Mouse (Mus musculus) forebrain, embryonic 15.5 days (tissue): ENCODE measurements around the gene Slc24a3. TPM values are rescaled to one million over a fixed set of nuclear protein-coding genes. Genes with fewer than 3 reads are reported as not detected.

Source experiments
- ATAC-seq: fragments of 200-750 bp; cut with Nextera tagmentation; replicated peaks from 2 replicates; pipeline ENCODE4 v1.8.0; 2017; ENCODE audit warnings: mild to moderate bottlenecking, moderate TSS enrichment, moderate library complexity
- H3K27ac ChIP-seq: fragments of 300-500 bp; sonication (generic); replicated peaks from 2 replicates; pipeline ENCODE4 v1.5.1; 2015; ENCODE audit warnings: mild to moderate bottlenecking, inconsistent platforms
- H3K27me3 ChIP-seq: fragments of 300-500 bp; sonication (generic); 2 replicates; pipeline ENCODE4 v1.6.1; 2015; ENCODE audit warnings: inconsistent platforms
- H3K36me3 ChIP-seq: fragments of 300-500 bp; sonication (generic); 2 replicates; pipeline ENCODE4 v1.6.1; 2015; ENCODE audit warnings: mild to moderate bottlenecking, inconsistent platforms
- H3K4me1 ChIP-seq: fragments of 300-500 bp; sonication (generic); 2 replicates; pipeline ENCODE4 v1.6.1; 2015; ENCODE audit warnings: inconsistent platforms
- H3K4me2 ChIP-seq: fragments of 300-500 bp; sonication (generic); replicated peaks from 2 replicates; pipeline ENCODE4 v1.6.1; 2015; ENCODE audit warnings: mild to moderate bottlenecking, inconsistent platforms
- H3K4me3 ChIP-seq: fragments of 300-500 bp; sonication (generic); 2 replicates; pipeline ENCODE4 v1.5.1; 2015; ENCODE audit warnings: mild to moderate bottlenecking, inconsistent platforms
- H3K9ac ChIP-seq: fragments of 300-500 bp; sonication (generic); replicated peaks from 2 replicates; pipeline ENCODE4 v1.6.1; 2015; ENCODE audit warnings: mild to moderate bottlenecking, inconsistent platforms
- H3K9me3 ChIP-seq: fragments of 300-500 bp; sonication (generic); 2 replicates; pipeline ENCODE4 v1.6.1; 2016; ENCODE audit warnings: inconsistent platforms
- WGBS: fragments of 180-500 bp; shearing (Covaris S2); methylation state at CpG from one replicate; pipeline ENCODE4 v1.1.7; 2015; ENCODE audit warnings: mixed read lengths; 5-methylcytosine and 5-hydroxymethylcytosine counted together
- polyA plus RNA-seq: library from polyadenylated mRNA; unstranded; fragments of >200 nt; fragmentation: Nextera tagmentation; extraction: Ambion mirVana; gene quantifications from 2 replicates; pipeline ENCODE4 v1.2.1, GENCODE M21; 2015

Gene Slc24a3
- polyA plus RNA-seq, 1 experiment from 2014 or later, result 5.9 TPM

DNA sequence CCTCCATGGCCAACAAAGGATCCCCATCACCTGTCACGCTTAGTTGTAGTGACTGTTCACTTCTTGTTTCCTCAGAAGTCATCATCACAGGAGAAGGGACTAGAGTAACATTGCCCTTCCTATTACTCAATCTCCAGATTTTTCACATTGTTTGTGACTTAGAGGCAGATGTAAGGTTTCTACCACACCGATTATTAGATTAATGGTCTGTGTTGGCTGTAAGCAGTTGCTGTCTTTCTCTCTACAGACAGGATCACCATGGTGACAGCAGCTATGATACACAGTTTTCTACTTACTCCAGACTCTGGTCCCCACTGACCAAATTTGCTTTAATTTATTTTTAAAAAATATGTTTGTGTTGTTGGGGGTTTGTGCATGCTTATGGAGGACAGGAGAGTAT lies 90.3 kb downstream of the Slc24a3 start:
- H3K36me3 ChIP-seq, result no peaks in the 10 kb centered on the region
- H3K9ac ChIP-seq, result no peak overlapping the region
- H3K4me2 ChIP-seq, result no peak overlapping the region
- ATAC-seq, result no peak
- no peaks in the 10 kb centered on the region for H3K27me3 ChIP-seq
- 91% methylated on average over 2 of the region's 2 CpGs for WGBS
- no peak overlapping the region for H3K27ac ChIP-seq
- H3K9me3 ChIP-seq, result no peaks in the 10 kb centered on the region
- H3K4me3 ChIP-seq, result no peak overlapping the region
- no peaks in the 10 kb centered on the region for H3K4me1 ChIP-seq

DNA sequence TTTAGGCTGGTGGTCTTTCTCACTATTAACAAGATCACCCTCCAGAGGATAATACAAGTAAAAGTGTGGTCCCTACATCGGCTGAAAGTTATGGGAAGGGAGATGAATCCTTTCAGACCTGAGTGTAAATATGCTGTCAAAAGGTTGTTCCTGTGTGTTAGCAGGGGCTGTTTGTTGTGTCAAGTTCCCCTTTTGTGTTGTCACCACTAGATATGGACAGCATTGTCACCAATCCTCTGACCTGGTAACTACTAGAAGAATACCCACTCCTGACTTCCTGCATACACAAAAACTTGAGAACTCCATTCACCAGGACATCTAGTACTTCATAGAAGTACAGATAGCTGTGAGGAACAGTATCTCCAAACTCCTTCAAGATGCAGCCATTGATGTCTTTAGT lies 93.0 kb downstream of the Slc24a3 start:
- H3K4me1 ChIP-seq, result no peaks in the 10 kb centered on the region
- no peak overlapping the region for H3K4me2 ChIP-seq
- no peaks in the 10 kb centered on the region for H3K9me3 ChIP-seq
- 95% methylated on average over 1 of the region's 1 CpGs for WGBS
- H3K36me3 ChIP-seq, result no peaks in the 10 kb centered on the region
- no peak overlapping the region for H3K9ac ChIP-seq
- H3K4me3 ChIP-seq, result no peak overlapping the region
- H3K27me3 ChIP-seq, result no peaks in the 10 kb centered on the region
- ATAC-seq, result no peak
- no peak overlapping the region for H3K27ac ChIP-seq

DNA sequence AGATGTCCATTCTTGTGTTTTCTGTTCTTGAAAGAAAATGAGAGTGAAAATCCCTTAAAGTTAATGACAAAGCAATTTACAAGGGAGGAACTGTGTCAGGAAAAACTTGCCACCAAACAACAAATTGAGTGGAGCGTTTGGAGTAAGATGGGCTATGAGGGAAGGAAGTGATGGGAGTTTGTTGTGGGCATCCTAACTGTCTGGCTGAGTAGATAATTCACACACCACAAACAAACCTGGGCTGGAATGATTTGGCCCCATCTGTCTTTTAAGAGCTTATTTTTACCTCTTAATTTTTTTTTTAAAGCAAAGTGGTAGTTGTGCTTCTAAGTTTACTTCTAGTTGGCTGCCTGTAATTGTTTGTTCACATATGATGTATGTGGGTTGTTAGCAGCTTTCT lies 94.6 kb downstream of the Slc24a3 start:
- H3K4me1 ChIP-seq, result no peaks in the 10 kb centered on the region
- no peak for ATAC-seq
- WGBS, result 89% methylated on average over 1 of the region's 1 CpGs

DNA sequence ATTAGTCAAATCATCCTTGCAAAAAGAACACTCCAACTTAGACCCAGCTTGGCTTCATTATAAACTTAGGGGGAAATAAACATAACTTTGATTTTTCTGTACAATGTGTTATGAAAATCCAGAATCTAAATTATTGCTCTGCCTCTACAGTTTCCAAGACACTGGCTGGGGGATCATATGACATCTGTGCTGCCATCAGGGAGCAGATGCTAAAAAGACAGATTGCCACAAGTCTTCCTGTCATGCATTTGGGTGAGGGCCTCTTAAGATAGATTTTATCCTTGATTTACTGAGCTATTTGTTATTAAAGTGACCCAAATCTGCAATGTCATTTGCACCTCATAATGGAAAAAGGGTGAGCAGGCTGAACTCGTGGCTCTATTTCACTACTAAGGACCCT lies 99.2 kb downstream of the Slc24a3 start:
- Histone ChIP-seq H3K9ac (no peak overlapping the region), H3K4me1 (no peaks in the 10 kb centered on the region), H3K4me2 (no peak overlapping the region), H3K27ac (no peak overlapping the region), H3K4me3 (no peak overlapping the region), H3K36me3 (no peaks in the 10 kb centered on the region), H3K27me3 (no peaks in the 10 kb centered on the region), H3K9me3 (no peaks in the 10 kb centered on the region)
- ATAC-seq, result no peak
- 56% methylated on average over 1 of the region's 1 CpGs for WGBS

More for the DNA sequence above, 94.6 kb downstream of the Slc24a3 start:
- Histone ChIP-seq H3K4me2 (no peak overlapping the region), H3K36me3 (no peaks in the 10 kb centered on the region), H3K4me3 (no peak overlapping the region), H3K27me3 (no peaks in the 10 kb centered on the region), H3K27ac (no peak overlapping the region), H3K9ac (no peak overlapping the region), H3K9me3 (no peaks in the 10 kb centered on the region)

DNA sequence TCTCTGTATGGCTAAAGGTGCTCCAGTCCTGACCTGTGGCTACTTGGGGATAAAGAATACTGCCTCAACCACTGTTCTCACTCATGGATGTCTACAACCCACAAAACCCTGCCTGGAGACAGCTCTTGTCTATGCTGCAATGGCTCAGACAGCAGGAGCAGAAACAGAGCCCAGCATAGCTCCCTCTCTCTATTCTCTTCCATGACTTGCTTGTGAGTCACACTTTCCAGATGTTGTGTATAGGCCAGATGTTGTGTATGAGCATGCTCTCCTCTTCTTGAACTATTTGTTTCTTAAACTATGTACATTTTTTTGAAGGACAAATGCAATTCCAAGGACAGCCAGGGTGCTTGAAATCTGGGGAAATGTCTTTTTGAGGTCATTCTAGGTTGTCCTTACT lies 101.4 kb downstream of the Slc24a3 start:
- Histone ChIP-seq H3K9me3 (no peaks in the 10 kb centered on the region), H3K4me3 (no peak overlapping the region), H3K4me1 (no peaks in the 10 kb centered on the region), H3K4me2 (no peak overlapping the region), H3K27ac (no peak overlapping the region), H3K36me3 (no peaks in the 10 kb centered on the region), H3K9ac (no peak overlapping the region), H3K27me3 (no peaks in the 10 kb centered on the region)
- no peak for ATAC-seq

DNA sequence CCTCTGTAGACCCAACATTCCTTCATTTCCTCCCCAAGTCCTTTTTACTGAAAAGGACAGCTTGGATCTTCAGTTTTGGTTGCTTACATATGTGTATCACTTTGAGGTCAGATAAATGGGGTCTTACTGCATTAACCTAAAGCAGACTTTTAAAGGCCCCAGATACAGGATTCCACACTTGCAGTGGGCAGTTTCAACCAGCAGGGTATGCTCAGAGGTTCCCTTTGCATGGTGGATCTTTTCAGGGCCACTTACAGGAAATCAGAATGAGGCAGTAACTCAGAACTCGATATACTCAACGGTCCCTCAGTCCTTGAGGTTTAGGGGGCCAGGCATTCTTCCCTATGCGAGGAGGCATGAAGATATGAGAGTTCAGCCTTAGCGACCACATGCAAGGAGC lies 101.9 kb downstream of the Slc24a3 start:
- H3K4me1 ChIP-seq, result no peaks in the 10 kb centered on the region
- ATAC-seq, result no peak
- H3K4me2 ChIP-seq, result no peak overlapping the region
- H3K9me3 ChIP-seq, result no peaks in the 10 kb centered on the region
- H3K9ac ChIP-seq, result no peak overlapping the region
- 89% methylated on average over 4 of the region's 4 CpGs for WGBS
- no peak overlapping the region for H3K4me3 ChIP-seq
- no peak overlapping the region for H3K27ac ChIP-seq
- no peaks in the 10 kb centered on the region for H3K27me3 ChIP-seq
- H3K36me3 ChIP-seq, result no peaks in the 10 kb centered on the region

DNA sequence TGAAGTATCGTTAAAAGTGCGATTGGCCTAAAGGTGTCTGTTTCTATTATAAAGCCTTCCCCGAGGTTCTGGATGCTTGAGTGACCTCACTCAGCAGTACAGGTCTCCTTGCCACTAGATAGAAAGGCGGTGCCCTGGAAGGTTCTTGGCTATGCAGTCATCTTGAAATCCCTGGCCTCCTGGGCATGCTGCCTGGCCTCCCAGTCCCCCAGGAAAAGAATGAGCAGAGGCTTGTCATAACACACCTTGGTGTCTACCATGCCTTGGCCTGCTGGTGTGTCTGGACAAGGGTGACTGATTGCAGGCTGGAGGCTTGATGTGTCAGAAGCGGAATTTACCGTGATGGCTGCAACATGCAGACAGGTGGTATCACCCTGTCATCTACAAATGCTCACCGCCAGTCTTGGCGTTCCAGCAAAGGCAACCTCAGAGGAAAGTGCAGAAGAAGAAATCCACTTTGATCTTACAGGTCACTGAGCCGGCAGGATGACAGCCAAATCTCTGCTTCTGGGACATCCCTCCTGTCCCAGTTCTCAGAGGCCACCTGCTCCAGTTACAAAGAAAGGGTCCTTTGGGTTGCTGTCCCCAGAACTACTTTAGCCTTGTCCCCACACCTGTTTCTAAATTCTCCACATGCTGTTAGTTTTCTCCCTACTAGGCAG lies 106.6 kb downstream of the Slc24a3 start:
- WGBS, result 92% methylated on average over 9 of the region's 9 CpGs
- H3K9me3 ChIP-seq, result no peaks in the 10 kb centered on the region
- no peaks in the 10 kb centered on the region for H3K36me3 ChIP-seq
- H3K4me1 ChIP-seq, result no peaks in the 10 kb centered on the region
- no peak for ATAC-seq
- H3K9ac ChIP-seq, result no peak overlapping the region
- no peak overlapping the region for H3K4me3 ChIP-seq
- H3K4me2 ChIP-seq, result no peak overlapping the region
- H3K27me3 ChIP-seq, result no peaks in the 10 kb centered on the region
- H3K27ac ChIP-seq, result no peak overlapping the region

DNA sequence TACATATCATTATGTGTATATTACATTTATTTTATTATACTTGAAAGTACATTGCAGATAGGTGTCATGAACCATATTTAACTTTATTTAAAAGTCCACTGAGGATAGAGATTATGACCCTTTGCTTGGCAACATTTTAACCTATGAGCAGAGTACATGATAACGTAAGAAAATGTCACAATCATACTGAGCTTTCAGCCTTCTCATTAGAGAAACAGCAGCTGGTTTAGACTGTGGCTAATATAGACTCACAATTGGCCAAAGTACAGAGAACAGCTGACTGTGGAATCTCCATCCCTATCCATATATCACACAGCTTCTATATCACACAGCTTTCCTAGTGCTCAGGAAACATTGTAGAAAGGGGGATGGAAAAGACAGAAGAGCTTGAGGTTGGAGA lies 111.8 kb downstream of the Slc24a3 start:
- Histone ChIP-seq H3K36me3 (no peaks in the 10 kb centered on the region), H3K9me3 (no peaks in the 10 kb centered on the region), H3K4me2 (no peak overlapping the region), H3K4me1 (no peaks in the 10 kb centered on the region), H3K27ac (no peak overlapping the region), H3K9ac (no peak overlapping the region), H3K4me3 (no peak overlapping the region), H3K27me3 (no peaks in the 10 kb centered on the region)
- 82% methylated on average over 1 of the region's 1 CpGs for WGBS
- ATAC-seq, result no peak

DNA sequence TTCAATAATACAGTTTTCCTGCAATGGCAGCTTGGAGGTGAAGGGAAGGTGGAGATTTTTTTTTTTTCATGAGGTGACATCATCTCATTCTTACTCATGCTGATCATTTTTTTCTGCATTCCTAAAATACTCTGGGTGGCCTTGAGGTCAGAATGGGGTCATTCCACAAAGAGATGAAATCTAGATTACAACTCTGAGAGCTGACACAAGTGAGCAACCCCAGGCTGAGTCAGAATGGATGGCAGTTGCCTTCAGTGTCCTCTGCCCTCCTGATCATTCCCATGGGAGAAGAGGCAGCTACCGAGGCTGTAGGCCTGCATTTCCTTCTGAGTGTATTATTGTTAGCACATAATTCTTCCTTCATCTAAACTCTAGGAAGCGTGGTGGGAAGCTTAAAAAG lies 116.2 kb downstream of the Slc24a3 start:
- Histone ChIP-seq H3K9ac (no peak overlapping the region), H3K4me2 (no peak overlapping the region), H3K27me3 (no peaks in the 10 kb centered on the region), H3K36me3 (no peaks in the 10 kb centered on the region), H3K27ac (no peak overlapping the region), H3K4me1 (no peaks in the 10 kb centered on the region), H3K9me3 (no peaks in the 10 kb centered on the region), H3K4me3 (no peak overlapping the region)
- ATAC-seq, result no peak
- WGBS, result 70% methylated on average over 2 of the region's 2 CpGs

DNA sequence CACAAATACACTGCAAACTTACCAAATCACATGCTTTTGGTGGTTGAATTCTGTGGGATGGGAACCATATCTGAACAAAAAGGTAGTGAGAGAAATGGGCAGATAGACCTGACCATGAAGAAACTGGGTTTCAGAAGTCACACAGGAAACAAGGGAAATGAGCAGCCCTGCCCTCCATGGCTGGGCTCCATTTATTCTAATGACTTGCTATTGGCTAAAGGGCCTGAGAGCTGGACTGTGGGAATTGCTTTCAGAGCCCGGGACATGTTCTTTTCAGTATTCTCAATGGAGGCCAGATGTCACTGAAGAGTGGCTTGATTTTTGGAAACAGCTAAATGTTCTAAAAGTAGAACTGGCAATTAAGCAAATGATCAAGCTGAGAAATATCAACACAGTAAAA lies 120.9 kb downstream of the Slc24a3 start:
- no peaks in the 10 kb centered on the region for H3K4me1 ChIP-seq

DNA sequence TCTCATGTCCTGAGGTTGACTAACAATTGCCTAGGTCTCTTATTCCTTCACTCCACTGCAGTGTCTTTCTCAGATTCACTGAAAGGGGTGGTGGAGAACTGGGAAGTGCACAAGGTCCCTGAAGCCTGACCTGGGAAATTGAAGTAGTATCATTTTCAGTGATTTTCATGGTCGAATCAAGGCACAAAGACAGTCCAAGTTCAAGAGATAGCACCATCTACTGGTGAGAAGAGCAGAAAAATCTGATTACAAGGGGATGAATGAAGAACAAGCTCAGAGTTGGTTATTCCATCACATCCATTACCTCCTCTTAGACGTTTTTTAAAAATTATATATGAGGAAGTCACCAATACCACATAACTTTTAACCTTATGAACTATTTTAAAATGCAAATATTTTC lies 123.9 kb downstream of the Slc24a3 start:
- no peaks in the 10 kb centered on the region for H3K9me3 ChIP-seq
- no peak overlapping the region for H3K27ac ChIP-seq
- no peaks in the 10 kb centered on the region for H3K27me3 ChIP-seq
- no peak overlapping the region for H3K4me2 ChIP-seq
- H3K36me3 ChIP-seq, result no peaks in the 10 kb centered on the region
- no peak overlapping the region for H3K4me3 ChIP-seq
- ATAC-seq, result no peak
- no peak overlapping the region for H3K9ac ChIP-seq
- H3K4me1 ChIP-seq, result no peaks in the 10 kb centered on the region
- 29% methylated on average over 2 of the region's 2 CpGs for WGBS

More for the DNA sequence above, 120.9 kb downstream of the Slc24a3 start:
- H3K27ac ChIP-seq, result no peak overlapping the region
- H3K27me3 ChIP-seq, result no peaks in the 10 kb centered on the region
- H3K4me2 ChIP-seq, result no peak overlapping the region
- no peak for ATAC-seq
- no peaks in the 10 kb centered on the region for H3K36me3 ChIP-seq
- no peaks in the 10 kb centered on the region for H3K9me3 ChIP-seq
- no peak overlapping the region for H3K9ac ChIP-seq
- H3K4me3 ChIP-seq, result no peak overlapping the region
- WGBS, result 51% methylated on average over 1 of the region's 1 CpGs

DNA sequence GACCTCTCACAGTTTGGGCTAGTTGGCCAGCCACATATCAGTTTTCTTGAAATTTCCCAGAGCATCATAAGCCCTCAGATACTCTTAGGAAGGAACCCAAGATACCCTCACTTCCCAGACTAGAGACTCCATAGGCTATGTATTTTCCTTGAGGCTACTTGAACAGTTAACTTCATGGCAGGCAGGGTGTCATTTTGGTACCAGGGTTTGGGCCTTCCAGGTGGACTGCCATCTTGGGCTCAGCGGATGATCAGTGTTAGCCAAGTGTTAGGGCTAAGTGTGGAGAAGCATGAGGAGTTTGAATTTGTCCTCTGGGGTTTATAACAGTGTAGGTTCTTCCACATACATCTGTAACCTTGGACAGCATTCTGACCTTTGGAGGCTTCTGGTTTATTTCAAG lies 124.6 kb downstream of the Slc24a3 start:
- Histone ChIP-seq H3K4me1 (no peaks in the 10 kb centered on the region), H3K4me3 (no peak overlapping the region), H3K9me3 (no peaks in the 10 kb centered on the region), H3K27ac (no peak overlapping the region), H3K4me2 (no peak overlapping the region), H3K9ac (no peak overlapping the region), H3K27me3 (no peaks in the 10 kb centered on the region), H3K36me3 (no peaks in the 10 kb centered on the region)
- no peak for ATAC-seq
- 95% methylated on average over 1 of the region's 1 CpGs for WGBS

DNA sequence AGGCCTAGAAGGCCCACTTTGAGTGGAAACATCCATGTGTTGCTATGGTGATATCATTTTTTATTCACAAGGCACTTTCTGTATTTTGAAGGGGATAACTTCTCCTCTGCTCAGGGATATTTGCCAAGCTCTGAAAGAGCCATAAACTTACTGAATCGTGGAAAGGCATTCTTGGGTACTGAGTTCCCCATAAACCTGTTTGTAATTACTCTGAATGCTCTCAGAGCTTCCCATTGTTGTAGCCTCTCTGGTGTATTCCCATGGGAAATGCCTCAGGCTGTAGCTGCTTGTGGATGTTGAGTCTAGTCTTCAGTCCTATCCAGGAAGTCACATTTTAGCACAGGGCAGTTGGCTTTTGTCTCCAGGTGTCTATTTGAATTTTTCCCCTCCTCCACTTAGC lies 125.3 kb downstream of the Slc24a3 start:
- ATAC-seq, result no peak
- H3K9ac ChIP-seq, result no peak overlapping the region
- H3K9me3 ChIP-seq, result no peaks in the 10 kb centered on the region
- H3K4me1 ChIP-seq, result no peaks in the 10 kb centered on the region
- H3K4me3 ChIP-seq, result no peak overlapping the region
- H3K4me2 ChIP-seq, result no peak overlapping the region
- WGBS, result 38% methylated on average over 1 of the region's 1 CpGs
- no peaks in the 10 kb centered on the region for H3K27me3 ChIP-seq
- H3K27ac ChIP-seq, result no peak overlapping the region
- H3K36me3 ChIP-seq, result no peaks in the 10 kb centered on the region
